Mouse (Mus musculus) CD4-positive helper T cell, adult 2 months (primary cell): ENCODE data around the gene Tssk2.

Experiments
- DNase-seq: peaks from one replicate; pipeline ENCODE4 v3.0.0-alpha.2; 2012; ENCODE audit warnings: low read depth, missing footprints, low spot score

The Tssk2 gene

GRCm38 (mm10) chr16:17896091-17896490 lies 2.3 kb upstream of the Tssk2 start:
- DNase-seq: no peak

- DNase-seq: peak; percentile 96
Observed at GRCm38 (mm10) chr16:17911052-17911595, 12.7 kb downstream of the Tssk2 start, which contains the start of gene Ess2. Gene Ess2 (minus strand): TSS chr16:17911348.

GRCm38 (mm10) chr16:17914307-17915249 lies 16.1 kb downstream of the Tssk2 start, which contains the start of gene Gsc2:
Gene Gsc2 (minus strand): TSS chr16:17915059.
- DNase-seq: peak; percentile 38

- no peak for DNase-seq
Observed at GRCm38 (mm10) chr16:17920586-17920985, 22.1 kb downstream of the Tssk2 start.

GRCm38 (mm10) chr16:17921325-17922162 lies 23.1 kb downstream of the Tssk2 start:
- peak; percentile 98 for DNase-seq

GRCm38 (mm10) chr16:17922163-17922538 lies 23.7 kb downstream of the Tssk2 start:
- DNase-seq: no peak

GRCm38 (mm10) chr16:17927351-17928082 lies 29.1 kb downstream of the Tssk2 start:
- DNase-seq: peak; percentile 61

- DNase-seq: peak; percentile 77
Observed at GRCm38 (mm10) chr16:17928087-17928580, 29.7 kb downstream of the Tssk2 start, which contains the start of gene Slc25a1. Gene Slc25a1 (minus strand): TSS chr16:17928219.

GRCm38 (mm10) chr16:17928627-17929104 lies 30.2 kb downstream of the Tssk2 start:
- DNase-seq: peak; percentile 91

- DNase-seq: no peak
Observed at GRCm38 (mm10) chr16:17929211-17929610, 30.8 kb downstream of the Tssk2 start.

GRCm38 (mm10) chr16:17929631-17930030 lies 31.2 kb downstream of the Tssk2 start:
- no peak for DNase-seq

- no peak for DNase-seq
Observed at GRCm38 (mm10) chr16:17931906-17932460, 33.5 kb downstream of the Tssk2 start.

- no peak for DNase-seq
Observed at GRCm38 (mm10) chr16:17933594-17934444, 35.4 kb downstream of the Tssk2 start.

GRCm38 (mm10) chr16:17934445-17934910 lies 36.0 kb downstream of the Tssk2 start:
- no peak for DNase-seq

- DNase-seq: no peak
Observed at GRCm38 (mm10) chr16:17936776-17937175, 38.3 kb downstream of the Tssk2 start.

GRCm38 (mm10) chr16:17938187-17938586 lies 39.8 kb downstream of the Tssk2 start:
- no peak for DNase-seq

- peak; percentile 73 for DNase-seq
Observed at GRCm38 (mm10) chr16:17938821-17939220, 40.4 kb downstream of the Tssk2 start.

GRCm38 (mm10) chr16:17939255-17939751 lies 40.9 kb downstream of the Tssk2 start:
- no peak for DNase-seq

GRCm38 (mm10) chr16:17943466-17943865 lies 45.0 kb downstream of the Tssk2 start:
- no peak for DNase-seq
